Mouse (Mus musculus) ES-Bruce4 (cell line): Measurements from ENCODE around the gene Casp9. TPM values are rescaled to one million over a fixed set of nuclear protein-coding genes. Genes with fewer than 3 reads are reported as not detected.

Source experiments
- H3K27ac ChIP-seq: 2 replicates; pipeline ENCODE4 v1.5.1; 2012; ENCODE audit warnings: low read length, inconsistent platforms; ENCODE audit not compliant: insufficient read depth
- H3K27me3 ChIP-seq: 2 replicates; pipeline ENCODE4 v1.6.1; 2012; ENCODE audit warnings: mild to moderate bottlenecking, low read length, inconsistent platforms; ENCODE audit not compliant: control insufficient read depth, poor library complexity, insufficient read depth, severe bottlenecking
- H3K36me3 ChIP-seq: 2 replicates; pipeline ENCODE4 v1.6.1; 2012; ENCODE audit warnings: inconsistent platforms, mild to moderate bottlenecking, low read length, moderate library complexity; ENCODE audit not compliant: control insufficient read depth, poor library complexity, insufficient read depth, severe bottlenecking
- H3K4me1 ChIP-seq: one replicate; pipeline ENCODE4 v1.8.1; 2011; ENCODE audit warnings: low read length; ENCODE audit not compliant: control insufficient read depth, insufficient read depth
- H3K4me3 ChIP-seq: 2 replicates; pipeline ENCODE4 v1.5.1; 2011; ENCODE audit warnings: low read depth, mild to moderate bottlenecking, low read length
- H3K9ac ChIP-seq: 2 replicates; pipeline ENCODE4 v1.6.1; 2012; ENCODE audit warnings: low read depth, mild to moderate bottlenecking, inconsistent platforms; ENCODE audit not compliant: poor library complexity, severe bottlenecking
- H3K9me3 ChIP-seq: replicated peaks from 2 replicates; pipeline ENCODE4 v1.6.1; 2012; ENCODE audit warnings: mild to moderate bottlenecking, low read length, inconsistent platforms; ENCODE audit not compliant: control insufficient read depth, poor library complexity, insufficient read depth, severe bottlenecking
- CTCF ChIP-seq: IDR thresholded peaks from one replicate; pipeline ENCODE4 v1.8.1; 2011; ENCODE audit warnings: low read depth, low read length
- EP300 ChIP-seq: IDR thresholded peaks from 2 replicates; pipeline ENCODE4 v1.6.1; 2011; ENCODE audit warnings: low read depth, low read length; ENCODE audit not compliant: insufficient read depth
- POLR2A ChIP-seq: IDR thresholded peaks from one replicate; pipeline ENCODE4 v1.8.1; 2011; ENCODE audit warnings: low read length; ENCODE audit not compliant: insufficient read depth
- polyA plus RNA-seq: library from polyadenylated mRNA; stranded (reverse); fragments of >200 nt; gene quantifications from 2 replicates; pipeline ENCODE4 v1.2.4, GENCODE M21; 2011; ENCODE audit warnings: low read depth; ENCODE audit not compliant: missing spikeins, insufficient read depth, insufficient read length

Gene Casp9
- polyA plus RNA-seq, 1 experiment = 17.6 TPM

DNA sequence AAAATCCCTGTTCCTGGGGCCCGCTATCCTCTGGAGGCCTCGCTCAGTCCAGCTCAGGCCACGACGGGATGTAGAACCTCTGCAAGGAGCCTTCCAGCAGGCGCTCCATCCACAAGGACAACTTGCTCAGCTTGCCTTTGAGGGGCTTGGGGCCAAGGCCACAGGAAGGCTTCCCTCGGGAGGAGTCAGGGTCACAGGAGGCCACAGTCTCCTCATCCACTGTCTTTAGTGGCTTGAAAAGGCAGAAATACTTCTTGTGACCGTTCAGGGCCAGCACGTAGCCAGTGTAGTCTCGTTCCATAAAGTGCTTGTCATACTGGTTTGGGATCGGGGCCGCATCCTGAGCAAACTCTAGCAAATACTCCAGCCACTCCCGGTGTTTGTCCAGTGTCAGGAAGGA is 29.9 kb upstream of the Casp9 start:
- H3K4me1 ChIP-seq = no peaks in the 10 kb centered on the region
- no peaks in the 10 kb centered on the region for H3K36me3 ChIP-seq
- no peak overlapping the region for H3K4me3 ChIP-seq
- no peaks in the 10 kb centered on the region for H3K9me3 ChIP-seq
- H3K9ac ChIP-seq = no peak overlapping the region
- no peak overlapping the region for H3K27ac ChIP-seq
- H3K27me3 ChIP-seq = no peaks in the 10 kb centered on the region
- no peak for TF ChIP-seq EP300
- TF ChIP-seq CTCF = no peak
- no peak for TF ChIP-seq POLR2A

DNA sequence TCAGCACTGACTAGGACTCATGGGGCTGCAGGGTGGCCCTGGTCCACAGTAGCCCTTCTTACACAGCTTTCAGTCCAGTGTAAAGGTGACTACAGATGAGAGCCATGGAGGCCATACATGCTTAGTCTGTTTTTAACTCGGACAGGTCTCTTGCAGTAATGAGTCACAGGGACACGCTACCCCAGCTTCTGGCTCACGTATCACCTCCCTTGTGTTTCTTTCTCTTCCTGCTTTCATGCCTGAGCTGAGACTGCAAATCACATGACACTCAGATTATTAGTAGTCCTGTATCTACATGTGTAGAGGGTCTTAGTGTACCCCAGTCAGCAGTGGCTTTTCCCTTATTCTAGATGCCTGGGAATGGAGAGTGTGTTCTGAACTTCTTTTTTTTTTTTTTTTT is 28.4 kb upstream of the Casp9 start:
- Histone ChIP-seq H3K36me3 (no peaks in the 10 kb centered on the region), H3K4me3 (no peak overlapping the region), H3K9me3 (no peaks in the 10 kb centered on the region), H3K27me3 (no peaks in the 10 kb centered on the region), H3K4me1 (no peaks in the 10 kb centered on the region), H3K9ac (no peak overlapping the region), H3K27ac (no peak overlapping the region)
- no peak for TF ChIP-seq POLR2A
- TF ChIP-seq CTCF = no peak
- TF ChIP-seq EP300 = no peak

DNA sequence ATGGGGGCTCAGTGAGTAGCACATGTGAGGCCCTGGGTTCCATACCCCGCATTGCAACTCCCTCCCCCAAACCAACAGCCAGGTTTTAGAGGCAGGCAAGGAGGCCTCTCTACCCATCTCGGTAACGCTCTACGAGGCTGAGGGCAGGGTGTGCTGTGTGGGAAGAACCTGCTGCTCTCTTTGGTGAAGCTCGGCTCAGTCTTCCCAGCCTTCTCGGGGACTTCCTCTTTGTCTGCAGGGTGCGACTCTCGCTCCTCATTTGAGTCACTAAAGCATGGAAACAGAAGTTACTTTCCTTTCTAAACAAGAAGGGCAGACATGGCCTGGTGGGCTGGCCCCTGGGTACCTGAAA is 27.1 kb upstream of the Casp9 start:
- Histone ChIP-seq H3K36me3 (no peaks in the 10 kb centered on the region), H3K9me3 (no peaks in the 10 kb centered on the region), H3K9ac (no peak overlapping the region), H3K4me3 (no peak overlapping the region), H3K27me3 (no peaks in the 10 kb centered on the region), H3K27ac (no peak overlapping the region), H3K4me1 (no peaks in the 10 kb centered on the region)
- TF ChIP-seq CTCF (no peak), EP300 (no peak)

DNA sequence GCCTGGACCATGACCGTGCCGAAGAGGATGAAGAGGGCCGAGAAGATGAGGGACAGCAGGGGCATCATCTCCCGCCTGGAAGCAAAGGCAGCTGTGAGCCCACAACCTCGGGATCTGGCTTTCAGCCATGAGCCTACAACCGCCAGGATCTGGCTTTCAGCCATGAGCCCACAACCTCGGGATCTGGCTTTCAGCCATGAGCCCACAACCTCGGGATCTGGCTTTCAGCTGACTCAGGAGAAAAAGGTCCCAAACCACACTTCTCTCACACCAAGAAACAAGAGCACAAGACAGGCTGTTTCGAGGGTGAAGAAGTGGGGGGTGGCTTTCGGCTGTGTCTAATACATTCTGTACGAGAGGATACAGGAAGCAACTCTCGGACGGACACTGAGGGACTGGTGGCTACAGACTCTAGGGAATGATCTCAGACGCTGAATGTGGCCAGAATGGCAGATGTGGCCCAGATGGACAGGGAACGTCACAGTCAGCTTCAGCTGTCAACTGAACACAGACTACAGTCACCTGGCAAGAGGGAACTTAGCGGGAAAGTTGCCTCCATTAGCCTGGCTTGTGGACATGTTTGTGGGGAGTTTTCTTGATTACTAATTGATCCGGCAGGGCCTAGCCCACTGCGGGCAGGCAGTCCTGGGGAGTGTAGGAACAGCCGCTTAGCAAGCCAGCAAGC is 26.6 kb upstream of the Casp9 start:
- no peaks in the 10 kb centered on the region for H3K4me1 ChIP-seq
- TF ChIP-seq POLR2A = no peak
- no peak for TF ChIP-seq EP300
- TF ChIP-seq CTCF = no peak
- no peaks in the 10 kb centered on the region for H3K36me3 ChIP-seq
- H3K27me3 ChIP-seq = no peaks in the 10 kb centered on the region
- no peak overlapping the region for H3K9ac ChIP-seq
- H3K4me3 ChIP-seq = no peak overlapping the region
- H3K9me3 ChIP-seq = no peaks in the 10 kb centered on the region
- H3K27ac ChIP-seq = no peak overlapping the region

DNA sequence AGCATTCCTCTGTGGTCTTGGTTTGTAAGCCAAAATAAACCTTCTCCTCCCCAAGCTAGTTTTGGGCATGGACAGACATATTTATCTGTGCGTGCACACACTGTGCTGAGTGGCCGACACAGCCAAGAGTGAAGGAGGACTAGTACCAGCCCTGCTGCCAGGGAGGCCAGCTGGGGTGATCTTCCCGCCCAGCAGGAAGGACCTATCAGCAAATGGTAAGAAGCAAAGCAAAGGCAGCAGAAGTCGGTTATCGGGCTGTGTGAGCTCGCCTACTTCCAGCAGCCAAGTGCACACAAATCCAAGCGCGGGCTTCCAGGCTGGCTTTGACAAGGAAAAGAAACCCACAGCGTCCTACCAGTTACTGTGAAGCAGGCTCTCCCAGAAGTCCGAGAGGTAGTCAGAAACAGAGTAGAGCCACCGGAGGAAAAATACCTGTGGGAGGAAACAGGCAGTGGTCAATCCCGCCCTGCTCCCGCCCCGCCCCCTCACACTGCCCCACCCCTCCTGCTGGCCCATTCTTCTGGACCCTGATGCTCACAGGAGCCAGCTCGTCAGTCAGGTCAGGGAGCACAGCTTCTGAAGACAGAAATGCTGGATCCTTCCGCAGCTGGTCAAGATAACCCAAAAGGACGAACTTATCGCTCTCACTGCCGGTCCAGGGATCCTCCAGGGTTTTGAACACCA is 25.9 kb upstream of the Casp9 start:
- Histone ChIP-seq H3K4me3 (no peak overlapping the region), H3K27me3 (no peaks in the 10 kb centered on the region), H3K4me1 (no peaks in the 10 kb centered on the region), H3K9me3 (no peaks in the 10 kb centered on the region), H3K9ac (no peak overlapping the region), H3K36me3 (no peaks in the 10 kb centered on the region), H3K27ac (no peak overlapping the region)
- TF ChIP-seq POLR2A = no peak
- no peak for TF ChIP-seq EP300
- TF ChIP-seq CTCF = no peak

DNA sequence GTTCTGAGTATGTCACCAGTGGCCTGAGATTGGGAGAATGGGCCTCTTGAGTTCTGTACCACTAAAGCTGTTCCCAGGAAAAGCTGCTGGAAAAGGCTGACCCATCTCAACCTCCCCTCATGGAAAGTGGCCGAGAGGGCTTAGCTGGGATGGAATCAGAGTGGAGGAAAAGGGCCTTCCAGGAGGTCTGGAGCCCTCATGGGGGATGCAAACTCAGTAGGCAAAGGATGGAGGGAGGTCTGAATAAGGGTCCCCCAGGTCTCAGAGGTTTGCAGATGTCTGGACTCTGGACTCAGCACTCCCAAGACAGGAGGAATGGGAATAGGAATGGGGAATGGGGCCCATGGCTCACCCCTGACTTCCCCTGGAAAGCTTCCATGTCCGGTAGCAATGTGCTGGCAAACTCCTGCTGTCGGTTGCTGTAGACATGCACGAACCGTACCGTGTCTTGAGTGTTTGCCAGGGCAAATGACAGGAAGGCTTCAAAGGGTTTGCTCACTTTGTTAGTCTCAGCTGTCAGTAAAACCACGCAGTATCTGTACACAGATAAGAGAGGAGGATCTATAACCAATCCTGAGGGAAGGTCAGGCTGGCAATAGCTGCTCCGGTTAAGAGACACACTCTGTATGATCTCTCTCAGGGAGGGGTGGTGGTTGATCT is 23.8 kb upstream of the Casp9 start:
- H3K27me3 ChIP-seq = no peaks in the 10 kb centered on the region
- no peak for TF ChIP-seq CTCF
- no peaks in the 10 kb centered on the region; the same call in 1 of the 2 replicates for H3K36me3 ChIP-seq

More for the DNA sequence above, 23.8 kb upstream of the Casp9 start:
- H3K4me1 ChIP-seq = no peaks in the 10 kb centered on the region
- H3K27ac ChIP-seq = no peak overlapping the region
- no peak overlapping the region for H3K9ac ChIP-seq
- no peak overlapping the region for H3K4me3 ChIP-seq
- no peaks in the 10 kb centered on the region for H3K9me3 ChIP-seq
